Mouse (Mus musculus): ENCODE data around the gene Pacsin1. TPM values are rescaled to one million over a fixed set of nuclear protein-coding genes. Genes with fewer than 3 reads are reported as not detected.

Pacsin1 gene
- polyA plus RNA-seq, 1 experiment from 2014 or later = 11.0 TPM

GRCm38 (mm10) chr17:27718250-27718649 is 62.9 kb downstream of the Pacsin1 start:
- peaks cover 12% of the 10 kb centered on the region for H3K4me1 ChIP-seq
- H3K4me3 ChIP-seq = no peak overlapping the region
- H3K9ac ChIP-seq = no peak overlapping the region
- no peak for ATAC-seq (ENCODE audit: low FRiP score)
- no peak overlapping the region for H3K27ac ChIP-seq
- H3K36me3 ChIP-seq = no peaks in the 10 kb centered on the region
- no peak overlapping the region for H3K4me2 ChIP-seq (replicated peaks)
- 61% methylated on average over 5 of the region's 5 CpGs for WGBS
- H3K27me3 ChIP-seq = peaks cover 19% of the 10 kb centered on the region
- H3K9me3 ChIP-seq (replicated peaks) = no peaks in the 10 kb centered on the region

- ATAC-seq (ENCODE audit: low FRiP score) = no peak
- WGBS = 71% methylated on average over 14 of the region's 14 CpGs
- no peak overlapping the region for H3K4me2 ChIP-seq (replicated peaks)
Observed at GRCm38 (mm10) chr17:27719663-27720062, 64.4 kb downstream of the Pacsin1 start.

GRCm38 (mm10) chr17:27720326-27720725 is 65.0 kb downstream of the Pacsin1 start:
- Histone ChIP-seq H3K9me3 (replicated peaks) (no peaks in the 10 kb centered on the region), H3K4me3 (no peak overlapping the region), H3K9ac (no peak overlapping the region), H3K36me3 (no peaks in the 10 kb centered on the region), H3K4me2 (replicated peaks) (no peak overlapping the region), H3K4me1 (peaks cover 17% of the 10 kb centered on the region), H3K27me3 (peaks cover 10% of the 10 kb centered on the region), H3K27ac (no peak overlapping the region)
- WGBS = 43% methylated on average over 9 of the region's 9 CpGs
- ATAC-seq (ENCODE audit: low FRiP score) = no peak

More at GRCm38 (mm10) chr17:27719663-27720062, 64.4 kb downstream of the Pacsin1 start:
- Histone ChIP-seq H3K4me3 (no peak overlapping the region), H3K4me1 (peaks cover 12% of the 10 kb centered on the region), H3K9me3 (replicated peaks) (no peaks in the 10 kb centered on the region), H3K27me3 (peaks cover 11% of the 10 kb centered on the region), H3K9ac (no peak overlapping the region), H3K27ac (no peak overlapping the region), H3K36me3 (no peaks in the 10 kb centered on the region)

GRCm38 (mm10) chr17:27721125-27721664 is 65.9 kb downstream of the Pacsin1 start:
- no peak for ATAC-seq (ENCODE audit: low FRiP score)
- peaks cover 23% of the 10 kb centered on the region for H3K4me1 ChIP-seq

GRCm38 (mm10) chr17:27724327-27724726 is 69.0 kb downstream of the Pacsin1 start:
- Histone ChIP-seq H3K4me3 (no peak overlapping the region), H3K27me3 (peaks cover 5% of the 10 kb centered on the region), H3K4me2 (replicated peaks) (no peak overlapping the region), H3K27ac (no peak overlapping the region), H3K4me1 (peaks cover 12% of the 10 kb centered on the region), H3K9ac (no peak overlapping the region), H3K36me3 (no peaks in the 10 kb centered on the region), H3K9me3 (replicated peaks) (no peaks in the 10 kb centered on the region)
- 27% methylated on average over 3 of the region's 3 CpGs for WGBS
- ATAC-seq (ENCODE audit: low FRiP score) = no peak

More at GRCm38 (mm10) chr17:27721125-27721664, 65.9 kb downstream of the Pacsin1 start:
- Histone ChIP-seq H3K27me3 (peaks cover 10% of the 10 kb centered on the region), H3K9me3 (replicated peaks) (no peaks in the 10 kb centered on the region), H3K36me3 (no peaks in the 10 kb centered on the region), H3K4me2 (replicated peaks) (no peak overlapping the region), H3K9ac (no peak overlapping the region), H3K4me3 (no peak overlapping the region), H3K27ac (no peak overlapping the region)
- 76% methylated on average over 9 of the region's 9 CpGs for WGBS

GRCm38 (mm10) chr17:27725011-27725410 is 69.7 kb downstream of the Pacsin1 start:
- H3K4me1 ChIP-seq = peaks cover 12% of the 10 kb centered on the region
- H3K9me3 ChIP-seq (replicated peaks) = no peaks in the 10 kb centered on the region
- H3K9ac ChIP-seq = no peak overlapping the region
- 34% methylated on average over 10 of the region's 10 CpGs for WGBS
- no peaks in the 10 kb centered on the region for H3K36me3 ChIP-seq
- peaks cover 5% of the 10 kb centered on the region for H3K27me3 ChIP-seq
- ATAC-seq (ENCODE audit: low FRiP score) = no peak
- H3K27ac ChIP-seq = no peak overlapping the region
- H3K4me2 ChIP-seq (replicated peaks) = peak overlapping the region; percentile 14
- H3K4me3 ChIP-seq = no peak overlapping the region

GRCm38 (mm10) chr17:27725412-27725811 is 70.1 kb downstream of the Pacsin1 start:
- Histone ChIP-seq H3K27me3 (peaks cover 5% of the 10 kb centered on the region), H3K36me3 (no peaks in the 10 kb centered on the region), H3K4me2 (replicated peaks) (peak overlapping the region; percentile 14), H3K9me3 (replicated peaks) (no peaks in the 10 kb centered on the region), H3K4me1 (peaks cover 12% of the 10 kb centered on the region), H3K9ac (no peak overlapping the region), H3K27ac (no peak overlapping the region), H3K4me3 (no peak overlapping the region)
- 0 out of 2 replicates have a peak, but pooled peaks have one; percentile 15 for ATAC-seq (ENCODE audit: low FRiP score)
- 18% methylated on average over 10 of the region's 10 CpGs for WGBS

- H3K36me3 ChIP-seq = no peaks in the 10 kb centered on the region
- H3K4me1 ChIP-seq = peaks cover 12% of the 10 kb centered on the region
- no peak overlapping the region for H3K9ac ChIP-seq
- no peak for ATAC-seq (ENCODE audit: low FRiP score)
- 53% methylated on average over 7 of the region's 7 CpGs for WGBS
- H3K4me2 ChIP-seq (replicated peaks) = no peak overlapping the region
- H3K4me3 ChIP-seq = no peak overlapping the region
- H3K27me3 ChIP-seq = peaks cover 3% of the 10 kb centered on the region; the same call in 1 of the 2 replicates
- H3K9me3 ChIP-seq (replicated peaks) = no peaks in the 10 kb centered on the region
- no peak overlapping the region for H3K27ac ChIP-seq
Observed at GRCm38 (mm10) chr17:27726527-27726926, 71.2 kb downstream of the Pacsin1 start.

GRCm38 (mm10) chr17:27728770-27729169 is 73.5 kb downstream of the Pacsin1 start, which contains the start of gene Spdef:
Gene Spdef, minus strand, starts transcription at chr17:27728955.
- Histone ChIP-seq H3K9me3 (replicated peaks) (no peaks in the 10 kb centered on the region), H3K27ac (no peak within 1 kb of the TSS), H3K4me2 (replicated peaks) (no peak within 1 kb of the TSS), H3K9ac (no peak within 1 kb of the TSS), H3K4me3 (no peak within 1 kb of the TSS), H3K36me3 (no peaks in the 10 kb centered on the region), H3K27me3 (peaks cover 3% of the 10 kb centered on the region; the same call in 1 of the 2 replicates), H3K4me1 (peaks cover 12% of the 10 kb centered on the region)
- no peak for ATAC-seq (ENCODE audit: low FRiP score)
- WGBS = 83% methylated on average over 10 of the region's 10 CpGs

GRCm38 (mm10) chr17:27732152-27732551 is 76.8 kb downstream of the Pacsin1 start:
- Histone ChIP-seq H3K36me3 (no peaks in the 10 kb centered on the region), H3K4me3 (no peak overlapping the region), H3K4me1 (peaks cover 5% of the 10 kb centered on the region), H3K9ac (no peak overlapping the region), H3K27ac (no peak overlapping the region), H3K27me3 (no peaks in the 10 kb centered on the region), H3K4me2 (replicated peaks) (no peak overlapping the region), H3K9me3 (replicated peaks) (no peaks in the 10 kb centered on the region)
- WGBS = 83% methylated on average over 5 of the region's 5 CpGs
- ATAC-seq (ENCODE audit: low FRiP score) = no peak

GRCm38 (mm10) chr17:27732694-27733093 is 77.4 kb downstream of the Pacsin1 start:
- H3K9ac ChIP-seq = no peak overlapping the region
- WGBS = 88% methylated on average over 3 of the region's 3 CpGs

GRCm38 (mm10) chr17:27734344-27735073 is 79.2 kb downstream of the Pacsin1 start:
- no peak for ATAC-seq (ENCODE audit: low FRiP score)
- Histone ChIP-seq H3K4me1 (peaks cover 5% of the 10 kb centered on the region), H3K4me2 (replicated peaks) (no peak overlapping the region), H3K36me3 (no peaks in the 10 kb centered on the region), H3K9ac (peak overlapping the region; percentile 32; the same call in 1 of the 2 replicates), H3K27me3 (no peaks in the 10 kb centered on the region), H3K9me3 (replicated peaks) (no peaks in the 10 kb centered on the region), H3K27ac (no peak overlapping the region), H3K4me3 (no peak overlapping the region)
- WGBS = 22% methylated on average over 11 of the region's 13 CpGs

More at GRCm38 (mm10) chr17:27732694-27733093, 77.4 kb downstream of the Pacsin1 start:
- H3K27me3 ChIP-seq = no peaks in the 10 kb centered on the region
- no peaks in the 10 kb centered on the region for H3K36me3 ChIP-seq
- H3K4me1 ChIP-seq = peaks cover 5% of the 10 kb centered on the region
- ATAC-seq (ENCODE audit: low FRiP score) = no peak
- H3K27ac ChIP-seq = no peak overlapping the region
- no peaks in the 10 kb centered on the region for H3K9me3 ChIP-seq (replicated peaks)
- H3K4me2 ChIP-seq (replicated peaks) = no peak overlapping the region
- H3K4me3 ChIP-seq = no peak overlapping the region

Measured in hindbrain, embryonic 12.5 days (tissue).